Mouse (Mus musculus): Measurements from ENCODE around the gene Syn3. TPM values are rescaled to one million over a fixed set of nuclear protein-coding genes. Genes with fewer than 3 reads are reported as not detected.
A peak's percentile ranks its signal among the peaks of the same experiment; 100 is the strongest.

The Syn3 gene
- polyA plus RNA-seq, 1 experiment from 2014 or later, result 29.9 TPM

GRCm38 (mm10) chr10:86114431-86114848 lies 384.3 kb downstream of the Syn3 start:
- WGBS, result 28% methylated on average over 5 of the region's 5 CpGs
- Histone ChIP-seq H3K36me3 (ENCODE audit: control insufficient read depth, insufficient read depth, low read length) (no peaks in the 10 kb centered on the region), H3K4me3 (ENCODE audit: low read length) (no peak overlapping the region), H3K4me1 (ENCODE audit: control insufficient read depth, insufficient read depth, low read depth, low read length) (no peaks in the 10 kb centered on the region), H3K9me3 (ENCODE audit: control insufficient read depth, low read length) (no peaks in the 10 kb centered on the region), H3K27ac (ENCODE audit: low read depth, low read length) (no peak overlapping the region), H3K27me3 (replicated peaks; ENCODE audit: control insufficient read depth, insufficient read depth, low read length) (no peaks in the 10 kb centered on the region), H3K4me2 (ENCODE audit: low read length) (no peak overlapping the region), H3K9ac (ENCODE audit: low read depth, low read length) (no peak overlapping the region)
- ATAC-seq, result no peak

GRCm38 (mm10) chr10:86108797-86109196 lies 389.9 kb downstream of the Syn3 start:
- 94% methylated on average over 4 of the region's 4 CpGs for whole genome bisulfite sequencing
- ATAC-seq, result no peak
- Histone ChIP-seq H3K9ac (ENCODE audit: low read depth, low read length) (no peak overlapping the region), H3K27me3 (replicated peaks; ENCODE audit: control insufficient read depth, insufficient read depth, low read length) (no peaks in the 10 kb centered on the region), H3K4me1 (ENCODE audit: control insufficient read depth, insufficient read depth, low read depth, low read length) (no peaks in the 10 kb centered on the region), H3K36me3 (ENCODE audit: control insufficient read depth, insufficient read depth, low read length) (no peaks in the 10 kb centered on the region), H3K9me3 (ENCODE audit: control insufficient read depth, low read length) (no peaks in the 10 kb centered on the region), H3K27ac (ENCODE audit: low read depth, low read length) (no peak overlapping the region), H3K4me2 (ENCODE audit: low read length) (no peak overlapping the region), H3K4me3 (ENCODE audit: low read length) (no peak overlapping the region)

GRCm38 (mm10) chr10:86107681-86108080 lies 391.0 kb downstream of the Syn3 start:
- no peak for ATAC-seq

GRCm38 (mm10) chr10:86103976-86104375 lies 394.7 kb downstream of the Syn3 start:
- no peak overlapping the region for H3K4me2 ChIP-seq (ENCODE audit: low read length)
- no peaks in the 10 kb centered on the region for H3K36me3 ChIP-seq (ENCODE audit: control insufficient read depth, insufficient read depth, low read length)
- H3K9ac ChIP-seq (ENCODE audit: low read depth, low read length), result no peak overlapping the region
- H3K27ac ChIP-seq (ENCODE audit: low read depth, low read length), result no peak overlapping the region
- peak; percentile 56; the same call in 1 of the 2 replicates for ATAC-seq
- H3K9me3 ChIP-seq (ENCODE audit: control insufficient read depth, low read length), result no peaks in the 10 kb centered on the region; the same call in 1 of the 2 replicates
- H3K4me1 ChIP-seq (ENCODE audit: control insufficient read depth, insufficient read depth, low read depth, low read length), result no peaks in the 10 kb centered on the region
- H3K27me3 ChIP-seq (replicated peaks; ENCODE audit: control insufficient read depth, insufficient read depth, low read length), result no peaks in the 10 kb centered on the region
- no peak overlapping the region for H3K4me3 ChIP-seq (ENCODE audit: low read length)

More at GRCm38 (mm10) chr10:86107681-86108080, 391.0 kb downstream of the Syn3 start:
- Histone ChIP-seq H3K4me2 (ENCODE audit: low read length) (no peak overlapping the region), H3K9ac (ENCODE audit: low read depth, low read length) (no peak overlapping the region), H3K27ac (ENCODE audit: low read depth, low read length) (no peak overlapping the region), H3K4me3 (ENCODE audit: low read length) (no peak overlapping the region), H3K4me1 (ENCODE audit: control insufficient read depth, insufficient read depth, low read depth, low read length) (no peaks in the 10 kb centered on the region), H3K36me3 (ENCODE audit: control insufficient read depth, insufficient read depth, low read length) (no peaks in the 10 kb centered on the region), H3K9me3 (ENCODE audit: control insufficient read depth, low read length) (no peaks in the 10 kb centered on the region), H3K27me3 (replicated peaks; ENCODE audit: control insufficient read depth, insufficient read depth, low read length) (no peaks in the 10 kb centered on the region)
- 86% methylated on average over 4 of the region's 4 CpGs for WGBS

GRCm38 (mm10) chr10:86100281-86100851 lies 398.3 kb downstream of the Syn3 start:
- H3K36me3 ChIP-seq (ENCODE audit: control insufficient read depth, insufficient read depth, low read length), result no peaks in the 10 kb centered on the region
- ATAC-seq, result peak; percentile 81

GRCm38 (mm10) chr10:86098363-86098762 lies 400.3 kb downstream of the Syn3 start:
- no peaks in the 10 kb centered on the region for H3K27me3 ChIP-seq (replicated peaks; ENCODE audit: control insufficient read depth, insufficient read depth, low read length)
- no peaks in the 10 kb centered on the region for H3K4me1 ChIP-seq (ENCODE audit: control insufficient read depth, insufficient read depth, low read depth, low read length)
- no peak for ATAC-seq
- H3K9me3 ChIP-seq (ENCODE audit: control insufficient read depth, low read length), result no peaks in the 10 kb centered on the region; the same call in 1 of the 2 replicates
- H3K27ac ChIP-seq (ENCODE audit: low read depth, low read length), result no peak overlapping the region
- WGBS, result 92% methylated on average over 6 of the region's 6 CpGs
- H3K36me3 ChIP-seq (ENCODE audit: control insufficient read depth, insufficient read depth, low read length), result no peaks in the 10 kb centered on the region
- no peak overlapping the region for H3K4me2 ChIP-seq (ENCODE audit: low read length)
- H3K4me3 ChIP-seq (ENCODE audit: low read length), result no peak overlapping the region
- H3K9ac ChIP-seq (ENCODE audit: low read depth, low read length), result no peak overlapping the region

More at GRCm38 (mm10) chr10:86100281-86100851, 398.3 kb downstream of the Syn3 start:
- Histone ChIP-seq H3K4me3 (ENCODE audit: low read length) (no peak overlapping the region), H3K4me1 (ENCODE audit: control insufficient read depth, insufficient read depth, low read depth, low read length) (no peaks in the 10 kb centered on the region), H3K9ac (ENCODE audit: low read depth, low read length) (no peak overlapping the region), H3K27ac (ENCODE audit: low read depth, low read length) (no peak overlapping the region), H3K9me3 (ENCODE audit: control insufficient read depth, low read length) (no peaks in the 10 kb centered on the region; the same call in 1 of the 2 replicates), H3K27me3 (replicated peaks; ENCODE audit: control insufficient read depth, insufficient read depth, low read length) (no peaks in the 10 kb centered on the region), H3K4me2 (ENCODE audit: low read length) (no peak overlapping the region)
- 63% methylated on average over 3 of the region's 3 CpGs for WGBS

- H3K9me3 ChIP-seq (ENCODE audit: control insufficient read depth, low read length), result no peaks in the 10 kb centered on the region
- H3K36me3 ChIP-seq (ENCODE audit: control insufficient read depth, insufficient read depth, low read length), result no peaks in the 10 kb centered on the region
- H3K9ac ChIP-seq (ENCODE audit: low read depth, low read length), result no peak overlapping the region
- 76% methylated on average over 14 of the region's 14 CpGs for WGBS
- H3K27ac ChIP-seq (ENCODE audit: low read depth, low read length), result no peak overlapping the region
- H3K27me3 ChIP-seq (replicated peaks; ENCODE audit: control insufficient read depth, insufficient read depth, low read length), result no peaks in the 10 kb centered on the region
- no peak overlapping the region for H3K4me3 ChIP-seq (ENCODE audit: low read length)
- H3K4me1 ChIP-seq (ENCODE audit: control insufficient read depth, insufficient read depth, low read depth, low read length), result no peaks in the 10 kb centered on the region
- H3K4me2 ChIP-seq (ENCODE audit: low read length), result no peak overlapping the region
- no peak for ATAC-seq
Observed at GRCm38 (mm10) chr10:86093109-86094035, 405.3 kb downstream of the Syn3 start.

GRCm38 (mm10) chr10:86091919-86092318 lies 406.8 kb downstream of the Syn3 start:
- Histone ChIP-seq H3K27me3 (replicated peaks; ENCODE audit: control insufficient read depth, insufficient read depth, low read length) (no peaks in the 10 kb centered on the region), H3K9ac (ENCODE audit: low read depth, low read length) (no peak overlapping the region), H3K36me3 (ENCODE audit: control insufficient read depth, insufficient read depth, low read length) (no peaks in the 10 kb centered on the region), H3K4me3 (ENCODE audit: low read length) (no peak overlapping the region), H3K4me1 (ENCODE audit: control insufficient read depth, insufficient read depth, low read depth, low read length) (no peaks in the 10 kb centered on the region), H3K27ac (ENCODE audit: low read depth, low read length) (no peak overlapping the region), H3K9me3 (ENCODE audit: control insufficient read depth, low read length) (no peaks in the 10 kb centered on the region), H3K4me2 (ENCODE audit: low read length) (no peak overlapping the region)
- 48% methylated on average over 10 of the region's 10 CpGs for WGBS
- ATAC-seq, result no peak

- no peaks in the 10 kb centered on the region for H3K4me1 ChIP-seq (ENCODE audit: control insufficient read depth, insufficient read depth, low read depth, low read length)
- H3K27me3 ChIP-seq (replicated peaks; ENCODE audit: control insufficient read depth, insufficient read depth, low read length), result no peaks in the 10 kb centered on the region
- no peak overlapping the region for H3K4me2 ChIP-seq (ENCODE audit: low read length)
- no peak overlapping the region for H3K27ac ChIP-seq (ENCODE audit: low read depth, low read length)
- H3K36me3 ChIP-seq (ENCODE audit: control insufficient read depth, insufficient read depth, low read length), result no peaks in the 10 kb centered on the region
- no peak overlapping the region for H3K9ac ChIP-seq (ENCODE audit: low read depth, low read length)
- 85% methylated on average over 9 of the region's 9 CpGs for WGBS
- no peak overlapping the region for H3K4me3 ChIP-seq (ENCODE audit: low read length)
- H3K9me3 ChIP-seq (ENCODE audit: control insufficient read depth, low read length), result no peaks in the 10 kb centered on the region
- no peak for ATAC-seq
Observed at GRCm38 (mm10) chr10:86079921-86080320, 418.8 kb downstream of the Syn3 start.

Data from hindbrain, embryonic 16.5 days (tissue).